Mouse (Mus musculus) G1E (cell line): Measurements from ENCODE around the gene Apbb1. TPM values are rescaled to one million over a fixed set of nuclear protein-coding genes. Genes with fewer than 3 reads are reported as not detected.

ENCODE experiments used
- ATAC-seq: 2 replicates; pipeline ENCODE4 v1.8.0; 2016; ENCODE audit warnings: mild to moderate bottlenecking; ENCODE audit not compliant: insufficient number of reproducible peaks, poor library complexity, low FRiP score, severe bottlenecking; ENCODE audit errors: extremely low read depth
- DNase-seq: peaks from one replicate; pipeline ENCODE4 v3.0.0; 2012; ENCODE audit warnings: low spot score
- H3K27me3 ChIP-seq: 2 replicates; pipeline ENCODE4 v1.6.1; 2012; ENCODE audit warnings: mild to moderate bottlenecking, low read length, inconsistent platforms; ENCODE audit not compliant: insufficient read depth
- H3K36me3 ChIP-seq: replicated peaks from 2 replicates; pipeline ENCODE3; 2012; ENCODE audit warnings: mild to moderate bottlenecking, inconsistent platforms
- H3K4me1 ChIP-seq: 2 replicates; pipeline ENCODE4 v1.6.1; 2012; ENCODE audit warnings: low read depth, low read length, inconsistent platforms, mixed read lengths; ENCODE audit not compliant: insufficient read depth
- H3K4me3 ChIP-seq: 2 replicates; pipeline ENCODE4 v1.5.1; 2012; ENCODE audit warnings: low read depth, mild to moderate bottlenecking, inconsistent platforms, low read length, moderate library complexity, mixed read lengths
- H3K9me3 ChIP-seq: replicated peaks from 2 replicates; pipeline ENCODE4 v1.6.1; 2012; ENCODE audit warnings: inconsistent platforms
- CTCF ChIP-seq: IDR thresholded peaks from 2 replicates; pipeline ENCODE4 v1.5.1; 2012; ENCODE audit warnings: low read depth, low read length, inconsistent platforms, mixed read lengths
- GATA1 ChIP-seq: IDR thresholded peaks from 2 replicates; pipeline ENCODE4 v1.6.1; 2012; ENCODE audit warnings: borderline replicate concordance, low read length, inconsistent platforms, mixed read lengths
- GATA2 ChIP-seq: IDR thresholded peaks from 2 replicates; pipeline ENCODE4 v1.6.1; 2012; ENCODE audit warnings: low read depth, low read length, inconsistent platforms, borderline replicate concordance
- POLR2AphosphoS5 ChIP-seq: IDR thresholded peaks from 2 replicates; pipeline ENCODE4 v1.6.1; 2012; ENCODE audit warnings: low read depth, low read length, inconsistent platforms; ENCODE audit not compliant: insufficient replicate concordance
- TAL1 ChIP-seq: conservative IDR thresholded peaks from 2 replicates; pipeline ENCODE4 v1.6.1; 2012; ENCODE audit warnings: low read depth, low read length, inconsistent platforms, mixed read lengths
- polyA plus RNA-seq: library from polyadenylated mRNA; stranded (reverse); fragments of >175 nt; gene quantifications from 2 replicates; pipeline ENCODE4 v1.2.3, GENCODE M21; 2012
- total RNA-seq, 2 experiments: library from RNA; stranded (forward) in 1 of 2; stranded (reverse) in 1 of 2; fragments of 200-1000 nt in 1 of 2; fragments of >200 nt in 1 of 2; fragmentation: Nextera tagmentation in 1 of 2; gene quantifications; 2 replicates each; pipeline ENCODE4 v1.2.3; 2014 to 2017

Apbb1 gene
- total RNA-seq (2014; fragmentation: Nextera tagmentation), result not detected in 2 replicates
- total RNA-seq (2017), result 0.27 and 0.64 TPM in 2 replicates
- 0.02 and 0.03 TPM in 2 replicates for polyA plus RNA-seq

DNA sequence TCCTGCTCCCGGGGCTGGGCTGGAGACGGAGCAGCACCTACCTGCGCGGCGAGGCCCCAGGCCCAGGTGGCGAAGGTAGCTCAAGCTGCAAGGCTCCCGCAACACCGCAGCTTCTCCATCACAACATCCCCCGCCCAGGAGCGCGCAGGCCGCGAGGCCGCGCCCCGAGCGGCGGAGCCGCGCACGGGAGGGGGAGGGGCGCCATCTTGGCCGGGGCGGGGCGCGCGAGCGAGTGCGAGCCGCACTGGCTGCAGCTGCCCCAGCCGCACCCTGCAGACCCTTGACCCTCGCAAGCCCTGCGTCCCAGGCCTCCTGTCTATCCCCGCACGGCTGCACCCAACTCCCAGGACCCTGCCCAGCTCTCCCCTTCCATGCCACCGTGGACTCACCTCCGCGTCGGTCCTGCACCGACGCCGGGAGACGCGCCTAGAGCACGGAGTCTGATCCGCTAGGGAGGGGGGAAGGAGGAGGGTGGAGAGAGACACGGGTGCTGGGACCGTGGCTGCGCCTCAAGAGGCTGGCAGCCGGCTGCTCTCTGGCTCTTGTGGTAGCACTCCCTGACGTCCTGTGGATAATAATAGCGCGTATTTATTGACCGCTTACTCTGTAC lies at the start of gene Apbb1:
Gene Apbb1, minus strand, starts transcription at position 560 of the 610 bp plus-strand sequence.
- Histone ChIP-seq H3K27me3 (peaks cover 15% of the 10 kb centered on the region), H3K36me3 (no peaks in the 10 kb centered on the region), H3K4me1 (peaks cover 10% of the 10 kb centered on the region), H3K4me3 (peak within 1 kb of the TSS; percentile 72), H3K9me3 (no peaks in the 10 kb centered on the region)
- no peak for TF ChIP-seq GATA1
- no peak for TF ChIP-seq TAL1
- no peak for TF ChIP-seq POLR2AphosphoS5
- TF ChIP-seq CTCF, result no peak
- no peak for TF ChIP-seq GATA2
- peak; percentile 10 for DNase-seq
- peak; percentile 57 for ATAC-seq

GRCm38 (mm10) chr7:105628633-105629032 lies 47.2 kb upstream of the Apbb1 start:
- no peak for DNase-seq
- H3K36me3 ChIP-seq, result peaks cover 15% of the 10 kb centered on the region
- no peak for ATAC-seq
- peaks cover 29% of the 10 kb centered on the region for H3K27me3 ChIP-seq
- H3K4me3 ChIP-seq, result no peak overlapping the region
- peaks cover 13% of the 10 kb centered on the region for H3K4me1 ChIP-seq
- TF ChIP-seq GATA2 (no peak), POLR2AphosphoS5 (no peak), GATA1 (no peak), CTCF (no peak), TAL1 (no peak)
- H3K9me3 ChIP-seq, result no peaks in the 10 kb centered on the region

GRCm38 (mm10) chr7:105625397-105625796 lies 43.9 kb upstream of the Apbb1 start:
- no peaks in the 10 kb centered on the region for H3K4me1 ChIP-seq
- no peak for ATAC-seq
- peaks cover 34% of the 10 kb centered on the region for H3K36me3 ChIP-seq
- H3K4me3 ChIP-seq, result no peak overlapping the region
- peaks cover 11% of the 10 kb centered on the region for H3K27me3 ChIP-seq
- no peaks in the 10 kb centered on the region for H3K9me3 ChIP-seq
- no peak for TF ChIP-seq GATA2
- TF ChIP-seq TAL1, result no peak
- no peak for TF ChIP-seq POLR2AphosphoS5
- no peak for TF ChIP-seq CTCF
- DNase-seq, result no peak

DNA sequence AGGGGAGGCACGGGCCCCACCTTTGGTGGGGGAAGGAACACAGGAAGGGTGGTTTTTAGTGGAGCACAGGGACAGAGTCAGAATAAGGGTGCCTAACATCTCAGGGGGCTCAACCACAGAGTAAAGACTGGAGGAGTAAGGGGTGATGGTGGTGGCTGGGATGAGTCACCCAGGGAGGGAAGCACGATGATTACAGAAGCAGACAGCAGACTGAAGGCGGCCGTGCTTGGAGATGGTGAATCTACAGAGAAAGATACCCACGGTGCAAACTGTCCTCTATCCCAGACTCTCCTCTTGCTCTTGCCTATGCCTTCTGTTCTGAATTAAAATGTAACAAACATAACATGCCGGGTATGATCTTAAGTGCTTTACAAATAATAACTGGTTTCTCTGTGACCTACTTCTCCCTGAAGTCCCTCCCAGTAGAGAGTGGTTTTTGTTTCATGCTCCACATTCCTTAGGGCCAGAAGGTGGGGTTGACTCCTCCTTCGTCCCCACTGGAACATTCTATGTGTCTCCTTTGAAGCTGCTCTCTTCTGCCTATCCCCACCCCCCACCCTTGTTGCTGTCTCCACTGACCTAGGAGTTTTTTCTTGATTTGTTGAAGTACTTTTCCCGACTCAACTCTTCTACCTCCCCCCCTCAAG lies 40.3 kb upstream of the Apbb1 start:
- H3K4me3 ChIP-seq, result no peak overlapping the region
- ATAC-seq, result no peak
- DNase-seq, result no peak
- H3K4me1 ChIP-seq, result no peaks in the 10 kb centered on the region
- TF ChIP-seq POLR2AphosphoS5 (no peak), TAL1 (no peak), CTCF (no peak), GATA1 (no peak), GATA2 (no peak)
- H3K27me3 ChIP-seq, result no peaks in the 10 kb centered on the region
- H3K9me3 ChIP-seq, result no peaks in the 10 kb centered on the region
- H3K36me3 ChIP-seq, result peaks cover 68% of the 10 kb centered on the region

DNA sequence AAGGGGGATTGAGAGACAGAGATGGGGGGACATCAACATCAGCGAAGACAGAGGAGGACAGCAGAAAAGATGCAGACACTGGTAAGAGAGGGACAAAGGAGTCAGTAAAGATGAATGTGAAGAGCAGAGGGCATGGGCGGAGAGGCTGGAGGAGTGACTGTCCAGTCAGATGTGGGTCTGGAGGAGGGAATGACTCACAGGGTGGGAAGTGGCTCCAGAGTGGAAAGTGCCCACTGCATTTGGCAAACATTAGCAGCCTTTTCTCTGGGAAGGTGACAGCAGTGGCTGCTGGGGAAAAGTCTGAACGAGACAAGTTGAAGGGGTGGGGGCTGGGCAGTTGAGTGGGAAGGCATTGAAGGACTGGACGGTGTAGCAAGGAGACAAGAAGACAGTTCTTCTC lies 39.6 kb upstream of the Apbb1 start:
- H3K27me3 ChIP-seq, result no peaks in the 10 kb centered on the region
- ATAC-seq, result no peak
- H3K9me3 ChIP-seq, result no peaks in the 10 kb centered on the region
- DNase-seq, result no peak
- H3K4me3 ChIP-seq, result no peak overlapping the region
- H3K4me1 ChIP-seq, result no peaks in the 10 kb centered on the region
- TF ChIP-seq GATA1 (no peak), TAL1 (no peak), POLR2AphosphoS5 (no peak)
- peaks cover 72% of the 10 kb centered on the region for H3K36me3 ChIP-seq

DNA sequence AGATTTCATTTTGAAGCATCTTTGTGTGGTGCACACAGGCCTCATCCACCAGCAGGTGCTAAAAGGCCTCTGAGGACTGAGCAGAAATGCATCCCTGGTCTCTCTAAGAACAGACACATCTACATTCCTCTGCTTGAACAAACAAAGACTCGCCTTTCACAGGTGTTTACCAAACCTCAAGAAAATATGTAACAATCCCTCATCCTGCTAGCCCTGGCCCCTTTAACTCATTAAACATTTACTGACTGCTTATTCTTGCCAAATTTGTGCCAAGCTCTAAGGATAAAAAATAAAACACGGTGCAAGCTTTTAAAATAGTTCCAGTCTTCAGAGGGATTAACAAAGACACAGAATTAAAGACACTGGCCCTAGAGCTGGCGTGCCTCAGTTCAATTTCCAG lies 38.2 kb upstream of the Apbb1 start:
- no peak for DNase-seq
- Histone ChIP-seq H3K9me3 (no peaks in the 10 kb centered on the region), H3K36me3 (peaks cover 75% of the 10 kb centered on the region), H3K4me1 (no peaks in the 10 kb centered on the region), H3K4me3 (no peak overlapping the region), H3K27me3 (no peaks in the 10 kb centered on the region)
- TF ChIP-seq GATA2, result no peak
- no peak for TF ChIP-seq CTCF
- no peak for TF ChIP-seq POLR2AphosphoS5
- no peak for TF ChIP-seq GATA1
- TF ChIP-seq TAL1, result no peak
- ATAC-seq, result no peak
